ENCODE assay signal across 15 mouse cellular contexts in genomic region chr6:41558271-41558670, GRCm38 (mm10). TPM values are rescaled to one million over a fixed set of nuclear protein-coding genes. Genes with fewer than 3 reads are reported as not detected.
DNase-seq lines count a peak whose midpoint lies in the region; ATAC-seq and TF ChIP-seq lines count a peak whose summit lies in the region.
"Had no signal": no experiment of that assay in that cellular context is flagged by ENCODE, and none has a peak within 500 bp of the region (broad histone marks: within the 10 kb centered on the region; RNA-seq: fewer than 3 reads in every experiment).

No protein-coding gene starts in this region.

- no peaks in the 10 kb centered on the region for H3K4me1 ChIP-seq in embryonic facial prominence, embryonic 14.5 days (ENCODE audit: control insufficient read depth, insufficient read depth, low read length)
- H3K4me1 ChIP-seq in stomach, embryonic 16.5 days (ENCODE audit: control insufficient read depth, insufficient read depth, low read length), result no peaks in the 10 kb centered on the region
- H3K4me1 ChIP-seq: forebrain, embryonic 12.5 days had no signal

- no peak overlapping the region for H3K9ac ChIP-seq in embryonic facial prominence, embryonic 14.5 days (ENCODE audit: low read depth, low read length)
- H3K9ac ChIP-seq in stomach, embryonic 16.5 days (ENCODE audit: low read length), result no peak overlapping the region
- H3K9ac ChIP-seq: forebrain, embryonic 12.5 days had no signal

- no peaks in the 10 kb centered on the region for H3K36me3 ChIP-seq in C2C12 (ENCODE audit: control insufficient read depth, insufficient read depth)
- H3K36me3 ChIP-seq in embryonic facial prominence, embryonic 14.5 days (ENCODE audit: control insufficient read depth, insufficient read depth, low read length), result no peaks in the 10 kb centered on the region
- H3K36me3 ChIP-seq in stomach, embryonic 16.5 days (ENCODE audit: control insufficient read depth, insufficient read depth, low read length), result no peaks in the 10 kb centered on the region
- H3K36me3 ChIP-seq: forebrain, embryonic 12.5 days had no signal

- no peak overlapping the region for H3K4me3 ChIP-seq in C2C12 (ENCODE audit: insufficient read depth, poor library complexity, severe bottlenecking)
- H3K4me3 ChIP-seq in embryonic facial prominence, embryonic 14.5 days (ENCODE audit: low read depth, low read length), result no peak overlapping the region
- H3K4me3 ChIP-seq in stomach, embryonic 16.5 days (replicated peaks; ENCODE audit: low read length), result no peak overlapping the region
- H3K4me3 ChIP-seq: forebrain, embryonic 12.5 days had no signal

- H3K27ac ChIP-seq in embryonic facial prominence, embryonic 14.5 days (replicated peaks; ENCODE audit: low read depth, low read length), result no peak overlapping the region
- peak overlapping the region; percentile 80 for H3K27ac ChIP-seq in stomach, embryonic 16.5 days (ENCODE audit: low read length)
- H3K27ac ChIP-seq: forebrain, embryonic 12.5 days had no signal

- no peaks in the 10 kb centered on the region for H3K79me2 ChIP-seq in C2C12 (ENCODE audit: control insufficient read depth, insufficient read depth)

- H3K79me3 ChIP-seq in C2C12 (ENCODE audit: low read depth), result no peaks in the 10 kb centered on the region

- no peaks in the 10 kb centered on the region for H3K27me3 ChIP-seq in C2C12 (ENCODE audit: control insufficient read depth, insufficient read depth, insufficient read length)
- no peaks in the 10 kb centered on the region for H3K27me3 ChIP-seq in embryonic facial prominence, embryonic 14.5 days (replicated peaks; ENCODE audit: control insufficient read depth, insufficient read depth, low read length)
- H3K27me3 ChIP-seq in stomach, embryonic 16.5 days (ENCODE audit: control insufficient read depth, insufficient read depth, low read length), result no peaks in the 10 kb centered on the region
- H3K27me3 ChIP-seq: forebrain, embryonic 12.5 days had no signal

- H3ac ChIP-seq in C2C12 (ENCODE audit: control insufficient read depth, insufficient read length, low read depth), result no peak overlapping the region

- no peaks in the 10 kb centered on the region for H3K9me3 ChIP-seq in embryonic facial prominence, embryonic 14.5 days (ENCODE audit: control insufficient read depth, low read length)
- H3K9me3 ChIP-seq in stomach, embryonic 16.5 days (replicated peaks; ENCODE audit: control insufficient read depth, low read length), result no peaks in the 10 kb centered on the region
- H3K9me3 ChIP-seq: forebrain, embryonic 12.5 days had no signal

- H3K4me2 ChIP-seq in embryonic facial prominence, embryonic 14.5 days (ENCODE audit: low read depth, low read length), result no peak overlapping the region
- no peak overlapping the region for H3K4me2 ChIP-seq in stomach, embryonic 16.5 days (ENCODE audit: low read depth, low read length)
- H3K4me2 ChIP-seq: forebrain, embryonic 12.5 days had no signal

- WGBS in embryonic facial prominence, embryonic 14.5 days, result 54% methylated on average over 2 of the region's 2 CpGs
- 37% methylated on average over 2 of the region's 2 CpGs for WGBS in stomach, embryonic 16.5 days

- peak; percentile 25 for ATAC-seq in CD4-positive, CD25-positive, alpha-beta regulatory T cell, adult 4 months
- ATAC-seq in embryonic facial prominence, embryonic 14.5 days (ENCODE audit: low read depth), result peak; percentile 26
- peak; percentile 47 for ATAC-seq in stomach, embryonic 16.5 days (ENCODE audit: insufficient read depth, low FRiP score)
- ATAC-seq: midbrain, embryonic 16.5 days had no signal

- no peak for TF ChIP-seq CTCF in C2C12 (IDR thresholded peaks at IDR 0.05; ENCODE audit: control insufficient read depth, insufficient read depth, insufficient read length)

- peak; percentile 48 for DNase-seq in embryonic facial prominence, embryonic 14.5 days (ENCODE audit: low spot score)
- no peak for DNase-seq in cerebellum, adult 11-12 months
- DNase-seq in liver, result no peak
- no peak for DNase-seq in kidney, postnatal 14 days
- DNase-seq: embryo, embryonic 11 days; gastrocnemius, postnatal 25 days; heart, postnatal 36 days; right cerebral cortex, postnatal 4 days had no signal

TF ChIP-seq in C2C12, 6 proteins besides CTCF, POLR2A, EP300 and RAD21:
- TF ChIP-seq MYOD1 (IDR thresholded peaks at IDR 0.05; ENCODE audit: control insufficient read depth, insufficient read length, low read depth), result peak; percentile 70
- no peak for TF ChIP-seq FOSL1 (IDR thresholded peaks at IDR 0.05; ENCODE audit: insufficient read depth, low read length, poor library complexity, severe bottlenecking)
- no peak for TF ChIP-seq MYOG (IDR thresholded peaks at IDR 0.05; ENCODE audit: control insufficient read depth, extremely low read depth, insufficient read length)
- peak; percentile 57 for TF ChIP-seq MAX (IDR thresholded peaks at IDR 0.05)

RNA-seq across cellular contexts. Expression of gene Prss2, which starts 36.7 kb away (rescaled TPM):
- 0.77 TPM for polyA plus RNA-seq in C2C12 (2012; fragmentation: generic; extraction: Trizol)
- 1 to 10 TPM; 2.0 to 3.1 TPM for polyA plus RNA-seq in CD4-positive, CD25-positive, alpha-beta regulatory T cell, adult 4 months (2017; shearing (Covaris generic))
- not detected in 2 replicates for polyA plus RNA-seq in embryonic facial prominence, embryonic 14.5 days (2014; fragmentation: Nextera tagmentation; extraction: Ambion mirVana)
- 197 and 293 TPM in 2 replicates for polyA plus RNA-seq in stomach, embryonic 16.5 days (2015; fragmentation: Nextera tagmentation; extraction: Ambion mirVana)
- polyA plus RNA-seq: forebrain, embryonic 12.5 days; kidney, embryonic 14.5 days; lung, embryonic 16.5 days; midbrain, embryonic 16.5 days had no signal

RNA-seq across cellular contexts. Expression of gene Ephb6, which starts 47.0 kb away (rescaled TPM):
- polyA plus RNA-seq in C2C12 (2012; fragmentation: generic; extraction: Trizol), result 13.0 TPM
- 10 to 100 TPM; 12.2 to 16.1 TPM for polyA plus RNA-seq in CD4-positive, CD25-positive, alpha-beta regulatory T cell, adult 4 months (2017; shearing (Covaris generic))
- 13.8 and 15.4 TPM in 2 replicates for polyA plus RNA-seq in embryonic facial prominence, embryonic 14.5 days (2014; fragmentation: Nextera tagmentation; extraction: Ambion mirVana)
- polyA plus RNA-seq in stomach, embryonic 16.5 days (2015; fragmentation: Nextera tagmentation; extraction: Ambion mirVana), result 11.0 and 11.7 TPM in 2 replicates

Comparison
In these comparisons a context has a peak if more than half of its experiments do, and no peak if none do; other contexts are left out.
1. RNA of gene Prss2, which starts 36.7 kb away (polyA plus RNA-seq): 197 to 293 TPM in stomach, embryonic 16.5 days; 2.0 to 3.1 TPM in CD4-positive, CD25-positive, alpha-beta regulatory T cell, adult 4 months, 0.77 TPM in C2C12 (single experiment) and not detected in embryonic facial prominence, embryonic 14.5 days; every median in the first group is over 10 times any median in the second.
2. Peak in every context shown above with its lines, with median percentiles within 50 percentile points of each other: ATAC-seq.